Mouse (Mus musculus): ENCODE results near the gene Heyl. TPM values are rescaled to one million over a fixed set of nuclear protein-coding genes. Genes with fewer than 3 reads are reported as not detected.

Heyl gene
- total and polyA plus RNA-seq, 2 experiments: 0.28 to 1.0 TPM

DNA sequence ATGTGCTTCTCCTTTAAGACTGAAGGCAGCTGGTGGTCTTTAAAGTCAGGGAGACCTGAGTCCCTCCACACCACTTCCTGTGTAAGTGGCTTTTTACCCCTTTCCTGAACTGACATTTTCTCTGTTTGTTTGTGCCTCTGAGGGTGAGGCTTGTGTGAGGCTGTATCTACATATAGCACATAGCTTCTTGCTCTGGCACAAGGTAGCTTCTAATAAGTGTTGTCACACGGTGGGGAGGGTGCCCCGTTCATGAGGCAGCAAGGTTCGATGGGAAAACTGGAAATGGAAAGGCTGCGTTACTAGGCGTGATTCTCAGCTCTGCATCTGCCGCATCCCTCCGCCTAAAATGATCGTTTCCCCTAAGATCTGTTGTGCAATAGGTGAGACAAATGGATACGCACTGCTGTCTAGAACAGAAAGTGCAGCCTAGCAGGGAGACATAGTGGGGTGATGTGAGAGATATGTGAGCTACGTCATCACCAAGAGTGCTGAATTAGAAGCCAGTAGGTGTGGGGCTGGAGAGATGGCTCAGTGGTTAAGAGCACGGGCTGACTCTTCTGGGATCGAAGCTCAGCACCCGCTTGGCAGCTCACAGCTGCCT is 3.2 kb downstream of the Heyl start:
- peaks cover 6% of the 10 kb centered on the region for H3K4me1 ChIP-seq (ENCODE audit: control insufficient read depth, insufficient read depth, low read length)
- no peaks in the 10 kb centered on the region for H3K27me3 ChIP-seq (ENCODE audit: control insufficient read depth, insufficient read depth, low read length)
- no peak overlapping the region for H3K9ac ChIP-seq (ENCODE audit: low read depth, low read length)
- no peak overlapping the region for H3K27ac ChIP-seq (replicated peaks; ENCODE audit: insufficient read depth, low read depth, low read length)
- H3K36me3 ChIP-seq (ENCODE audit: control insufficient read depth, insufficient read depth, low read length): no peaks in the 10 kb centered on the region
- H3K79me2 ChIP-seq (ENCODE audit: control insufficient read depth, insufficient read depth, low read length): no peaks in the 10 kb centered on the region
- 78% methylated on average over 13 of the region's 13 CpGs for WGBS
- TF ChIP-seq POLR2A (IDR thresholded peaks at IDR 0.05; ENCODE audit: extremely low read depth, insufficient read depth, low read length) (no peak), CTCF (IDR thresholded peaks at IDR 0.05; ENCODE audit: low read depth, low read length) (no peak)
- no peak overlapping the region for H3K4me3 ChIP-seq (ENCODE audit: insufficient read depth, low read depth, low read length)
- no peak for DNase-seq (ENCODE audit: extremely low read depth, low read depth, low spot score)

DNA sequence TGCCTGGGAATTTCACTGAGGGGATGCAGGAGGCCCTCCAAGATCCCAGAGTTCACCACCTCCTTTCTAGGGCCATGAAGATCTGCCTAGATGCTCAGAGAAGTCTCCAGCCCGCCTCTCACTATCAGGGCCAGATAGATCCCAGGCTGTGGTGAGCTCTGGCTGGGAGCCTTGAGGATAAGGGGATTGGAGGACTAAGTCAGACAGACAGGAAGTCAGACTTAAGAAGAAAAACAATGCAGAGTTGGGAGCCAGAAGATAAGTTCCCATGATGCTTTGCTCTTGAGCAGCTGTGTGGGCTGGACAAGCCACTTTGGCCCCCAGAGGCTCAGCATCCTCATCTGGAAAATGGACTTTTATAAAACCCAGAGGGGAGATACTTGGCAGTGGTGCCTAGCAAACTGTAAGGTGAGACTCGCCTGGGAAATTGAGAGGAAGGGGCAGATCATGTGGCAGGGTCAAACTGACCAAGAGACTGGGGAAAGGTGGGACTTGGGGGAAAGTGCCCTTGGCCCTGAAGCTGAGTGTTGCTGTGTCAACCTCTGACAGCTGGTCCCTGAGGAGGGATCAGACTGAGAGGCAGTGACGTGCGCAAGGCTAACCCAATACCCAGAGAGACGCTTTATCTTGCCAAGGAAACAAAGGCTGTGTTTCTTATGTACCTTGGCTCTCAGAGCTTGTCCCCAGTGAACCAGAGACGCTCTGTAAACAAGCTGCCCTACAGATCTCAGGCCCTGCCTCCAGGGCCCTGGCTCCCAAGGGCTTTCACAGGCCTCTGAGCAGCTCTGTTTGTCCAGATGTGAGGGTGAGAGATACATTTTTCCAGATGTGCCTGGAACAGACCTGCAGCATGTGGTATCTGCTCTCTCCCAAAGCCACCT is 4.3 kb downstream of the Heyl start:
- Histone ChIP-seq H3K36me3 (ENCODE audit: control insufficient read depth, insufficient read depth, low read length) (no peaks in the 10 kb centered on the region), H3K79me2 (ENCODE audit: control insufficient read depth, insufficient read depth, low read length) (no peaks in the 10 kb centered on the region), H3K9ac (ENCODE audit: low read depth, low read length) (no peak overlapping the region), H3K4me3 (ENCODE audit: insufficient read depth, low read depth, low read length) (no peak overlapping the region), H3K27ac (replicated peaks; ENCODE audit: insufficient read depth, low read depth, low read length) (0 out of 2 replicates have a peak overlapping the region, but pooled peaks have one; percentile 35), H3K4me1 (ENCODE audit: control insufficient read depth, insufficient read depth, low read length) (peaks cover 4% of the 10 kb centered on the region), H3K27me3 (ENCODE audit: control insufficient read depth, insufficient read depth, low read length) (no peaks in the 10 kb centered on the region)
- TF ChIP-seq POLR2A (IDR thresholded peaks at IDR 0.05; ENCODE audit: extremely low read depth, insufficient read depth, low read length): no peak
- TF ChIP-seq CTCF (IDR thresholded peaks at IDR 0.05; ENCODE audit: low read depth, low read length): no peak
- WGBS: 37% methylated on average over 6 of the region's 6 CpGs
- peak; percentile 49 for DNase-seq (ENCODE audit: extremely low read depth, low read depth, low spot score)

DNA sequence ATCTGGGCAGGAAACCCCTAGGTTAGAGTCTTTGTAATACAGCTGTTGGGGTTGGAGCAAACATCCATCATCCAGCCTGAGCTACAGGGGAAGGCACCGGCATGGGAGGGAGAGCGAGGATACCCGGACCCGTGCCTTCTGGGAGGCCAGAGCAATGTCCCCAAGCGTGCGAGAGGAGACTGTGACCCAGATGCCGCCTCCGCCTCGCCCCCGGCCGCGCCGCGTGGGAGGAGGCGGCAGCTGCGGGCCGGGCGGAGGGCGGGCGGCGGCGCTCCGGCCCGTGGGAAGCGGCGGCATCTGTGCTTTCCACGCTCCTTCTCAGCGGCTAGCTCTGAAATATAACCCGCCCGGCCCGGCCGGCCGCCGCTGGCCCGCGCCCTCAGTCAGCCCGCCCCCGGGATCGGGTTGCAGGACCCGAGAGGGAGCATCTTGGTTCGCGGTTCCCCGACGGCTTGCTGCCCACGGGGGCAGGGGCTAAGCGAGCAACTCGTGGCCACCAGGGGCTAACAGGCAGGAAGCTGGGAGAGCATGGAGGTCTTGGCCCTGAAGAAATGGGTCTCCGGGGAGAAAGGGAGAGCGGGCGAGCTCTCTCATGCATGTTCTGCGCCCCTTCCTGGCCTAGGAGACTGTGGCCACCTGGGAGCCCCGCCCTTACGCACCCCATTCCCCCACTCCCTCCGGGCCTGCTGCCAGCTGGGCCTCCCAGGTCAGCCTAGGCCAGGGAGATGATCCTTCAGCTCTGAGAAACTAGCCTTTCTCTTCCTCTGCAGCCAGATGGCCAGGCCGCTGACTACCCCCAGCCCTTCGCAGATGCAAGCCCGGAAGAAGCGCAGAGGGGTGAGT is 6.2 kb downstream of the Heyl start:
- H3K9ac ChIP-seq (ENCODE audit: low read depth, low read length): no peak overlapping the region
- H3K79me2 ChIP-seq (ENCODE audit: control insufficient read depth, insufficient read depth, low read length): no peaks in the 10 kb centered on the region
- H3K27me3 ChIP-seq (ENCODE audit: control insufficient read depth, insufficient read depth, low read length): no peaks in the 10 kb centered on the region
- H3K4me3 ChIP-seq (ENCODE audit: insufficient read depth, low read depth, low read length): peak overlapping the region; percentile 21; the same call in 1 of the 2 replicates
- TF ChIP-seq CTCF (IDR thresholded peaks at IDR 0.05; ENCODE audit: low read depth, low read length) (no peak), POLR2A (IDR thresholded peaks at IDR 0.05; ENCODE audit: extremely low read depth, insufficient read depth, low read length) (no peak)
- peak overlapping the region; percentile 35 for H3K27ac ChIP-seq (replicated peaks; ENCODE audit: insufficient read depth, low read depth, low read length)
- H3K36me3 ChIP-seq (ENCODE audit: control insufficient read depth, insufficient read depth, low read length): no peaks in the 10 kb centered on the region
- no peaks in the 10 kb centered on the region for H3K4me1 ChIP-seq (ENCODE audit: control insufficient read depth, insufficient read depth, low read length)
- WGBS: 20% methylated on average over 58 of the region's 58 CpGs
- DNase-seq (ENCODE audit: extremely low read depth, low read depth, low spot score): no peak

GRCm38 (mm10) chr4:123246221-123246620 is 12.9 kb downstream of the Heyl start:
- no peak overlapping the region for H3K27ac ChIP-seq (replicated peaks; ENCODE audit: insufficient read depth, low read depth, low read length)

DNA sequence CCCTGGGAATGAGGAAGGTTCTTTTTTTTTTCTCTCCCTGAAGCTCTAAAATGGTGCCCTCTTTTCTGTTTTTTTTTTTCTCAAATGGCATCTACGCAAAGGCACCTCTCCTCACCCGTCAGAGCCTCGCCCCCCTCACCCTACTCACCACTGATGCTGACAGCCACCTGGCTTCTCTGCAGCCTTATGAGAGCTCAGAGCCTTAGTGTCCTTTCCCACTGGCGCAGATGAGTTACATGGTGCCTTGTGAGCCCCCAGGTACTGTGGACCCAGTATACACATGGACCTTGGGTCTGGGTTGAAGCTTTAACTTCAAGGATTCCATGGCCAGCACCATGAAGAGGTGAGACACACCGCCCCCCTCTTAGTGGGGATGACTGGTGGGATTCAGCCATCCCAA is 13.3 kb downstream of the Heyl start:
- Histone ChIP-seq H3K4me1 (ENCODE audit: control insufficient read depth, insufficient read depth, low read length) (no peaks in the 10 kb centered on the region), H3K79me2 (ENCODE audit: control insufficient read depth, insufficient read depth, low read length) (no peaks in the 10 kb centered on the region), H3K27me3 (ENCODE audit: control insufficient read depth, insufficient read depth, low read length) (no peaks in the 10 kb centered on the region), H3K9ac (ENCODE audit: low read depth, low read length) (no peak overlapping the region), H3K36me3 (ENCODE audit: control insufficient read depth, insufficient read depth, low read length) (no peaks in the 10 kb centered on the region), H3K27ac (replicated peaks; ENCODE audit: insufficient read depth, low read depth, low read length) (no peak overlapping the region), H3K4me3 (ENCODE audit: insufficient read depth, low read depth, low read length) (no peak overlapping the region)
- 94% methylated on average over 5 of the region's 5 CpGs for WGBS
- TF ChIP-seq POLR2A (IDR thresholded peaks at IDR 0.05; ENCODE audit: extremely low read depth, insufficient read depth, low read length) (no peak), CTCF (IDR thresholded peaks at IDR 0.05; ENCODE audit: low read depth, low read length) (no peak)
- no peak for DNase-seq (ENCODE audit: extremely low read depth, low read depth, low spot score)

More at GRCm38 (mm10) chr4:123246221-123246620, 12.9 kb downstream of the Heyl start:
- TF ChIP-seq CTCF (IDR thresholded peaks at IDR 0.05; ENCODE audit: low read depth, low read length): no peak
- no peak for TF ChIP-seq POLR2A (IDR thresholded peaks at IDR 0.05; ENCODE audit: extremely low read depth, insufficient read depth, low read length)
- no peaks in the 10 kb centered on the region for H3K79me2 ChIP-seq (ENCODE audit: control insufficient read depth, insufficient read depth, low read length)
- no peaks in the 10 kb centered on the region for H3K27me3 ChIP-seq (ENCODE audit: control insufficient read depth, insufficient read depth, low read length)
- WGBS: 84% methylated on average over 7 of the region's 7 CpGs
- no peak for DNase-seq (ENCODE audit: extremely low read depth, low read depth, low spot score)
- H3K9ac ChIP-seq (ENCODE audit: low read depth, low read length): no peak overlapping the region
- no peaks in the 10 kb centered on the region for H3K36me3 ChIP-seq (ENCODE audit: control insufficient read depth, insufficient read depth, low read length)
- no peak overlapping the region for H3K4me3 ChIP-seq (ENCODE audit: insufficient read depth, low read depth, low read length)
- H3K4me1 ChIP-seq (ENCODE audit: control insufficient read depth, insufficient read depth, low read length): no peaks in the 10 kb centered on the region
